Mouse (Mus musculus) heart, embryonic 12.5 days (tissue): ENCODE measurements at regions not wholly inside any gene's neighbourhood (a gene's known extent, or its start where the extent isn't known, plus 50 kb on each side); places are given as distances from the start of the nearest gene placed in this dataset.

ENCODE experiments used
- ATAC-seq: fragments of 200-750 bp; cut with Nextera tagmentation; 2 replicates; pipeline ENCODE4 v1.8.0; 2017; ENCODE audit warnings: moderate TSS enrichment, moderate library complexity; ENCODE audit not compliant: insufficient number of reproducible peaks, low FRiP score
- H3K27ac ChIP-seq: fragments of 300-500 bp; sonication (generic); 2 replicates; pipeline ENCODE4 v1.5.1; 2016; ENCODE audit warnings: mild to moderate bottlenecking, moderate library complexity; ENCODE audit not compliant: poor library complexity, severe bottlenecking
- H3K27me3 ChIP-seq: fragments of 300-500 bp; sonication (generic); replicated peaks from 2 replicates; pipeline ENCODE4 v1.6.1; 2016; ENCODE audit warnings: mild to moderate bottlenecking, moderate library complexity
- H3K36me3 ChIP-seq: fragments of 300-500 bp; sonication (generic); 2 replicates; pipeline ENCODE4 v1.6.1; 2016; ENCODE audit warnings: mild to moderate bottlenecking, moderate library complexity
- H3K4me1 ChIP-seq: fragments of 300-500 bp; sonication (generic); replicated peaks from 2 replicates; pipeline ENCODE4 v1.6.1; 2016; ENCODE audit warnings: mild to moderate bottlenecking
- H3K4me2 ChIP-seq: fragments of 300-500 bp; sonication (generic); 2 replicates; pipeline ENCODE4 v1.6.1; 2016; ENCODE audit warnings: mild to moderate bottlenecking, moderate library complexity
- H3K4me3 ChIP-seq: fragments of 300-500 bp; sonication (generic); 2 replicates; pipeline ENCODE4 v1.5.1; 2016; ENCODE audit warnings: mild to moderate bottlenecking
- H3K9ac ChIP-seq: fragments of 300-500 bp; sonication (generic); 2 replicates; pipeline ENCODE4 v1.6.1; 2016; ENCODE audit warnings: mild to moderate bottlenecking, moderate library complexity
- H3K9me3 ChIP-seq: fragments of 300-500 bp; sonication (generic); replicated peaks from 2 replicates; pipeline ENCODE4 v1.6.1; 2016; ENCODE audit warnings: mild to moderate bottlenecking, moderate library complexity
- WGBS: fragments of 180-500 bp; shearing (Covaris S2); methylation state at CpG from one replicate; pipeline ENCODE4 v1.1.7; 2016; 5-methylcytosine and 5-hydroxymethylcytosine counted together

DNA sequence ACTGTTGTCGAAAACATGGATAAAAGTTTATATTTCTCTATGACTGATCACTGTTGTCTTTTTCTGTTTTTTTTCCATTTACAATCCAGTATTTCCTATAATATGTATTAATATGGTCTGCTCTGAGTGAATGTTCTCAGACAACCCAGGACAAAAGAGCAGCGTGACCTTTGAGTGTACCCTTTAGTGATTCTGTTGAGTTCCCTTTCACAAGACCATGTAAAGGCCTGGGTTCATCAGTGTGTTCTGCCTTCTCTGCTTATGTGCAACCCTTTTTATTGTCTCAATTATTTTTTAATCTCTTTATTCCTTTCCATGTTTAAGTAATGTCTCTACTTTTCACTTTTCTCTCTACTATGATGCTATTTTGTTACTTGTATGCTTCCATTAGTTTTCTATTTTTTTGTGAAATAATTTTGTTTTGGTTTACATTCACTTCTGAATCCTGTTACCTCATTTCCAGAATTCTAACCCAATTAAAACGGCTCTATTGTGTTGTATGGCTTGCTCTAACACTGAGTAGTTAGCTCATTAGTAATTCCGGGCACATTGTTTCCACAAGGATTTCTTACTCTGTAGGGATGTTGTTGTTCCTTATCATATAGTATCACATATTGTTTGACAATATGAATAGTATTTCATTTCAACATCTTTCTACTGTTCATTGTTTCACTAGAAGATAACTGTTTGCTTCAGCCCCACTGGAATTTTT lies 523.9 kb upstream of the Hsf2 start:
- H3K4me2 ChIP-seq: no peak overlapping the region
- no peak overlapping the region for H3K9ac ChIP-seq
- 0 out of 2 replicates have a peak, but pooled peaks cover 3% of the 10 kb centered on the region for H3K4me1 ChIP-seq
- no peak overlapping the region for H3K4me3 ChIP-seq
- H3K27ac ChIP-seq: no peak overlapping the region
- no peaks in the 10 kb centered on the region for H3K27me3 ChIP-seq
- ATAC-seq: no peak
- 78% methylated on average over 4 of the region's 4 CpGs for WGBS
- no peaks in the 10 kb centered on the region for H3K36me3 ChIP-seq
- no peaks in the 10 kb centered on the region for H3K9me3 ChIP-seq

DNA sequence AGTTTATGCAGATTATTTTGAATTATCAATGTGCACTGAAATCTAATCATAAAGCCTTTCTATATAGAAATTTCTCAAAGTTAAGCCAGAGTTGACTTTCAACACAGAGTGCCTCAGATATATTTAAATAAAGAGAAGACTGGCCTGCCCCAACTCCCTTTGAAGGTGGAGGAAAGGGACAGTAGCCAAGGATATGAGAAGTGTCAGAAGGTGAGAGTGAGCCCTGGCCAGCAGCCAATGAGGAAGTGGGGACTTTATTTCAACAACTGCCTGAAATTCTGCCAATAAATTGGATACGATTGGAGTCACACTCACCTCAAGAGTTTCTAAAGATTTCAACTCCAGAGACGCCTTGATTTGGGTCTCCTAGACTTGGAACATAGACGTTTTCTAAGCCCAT lies 523.0 kb upstream of the Hsf2 start:
- Histone ChIP-seq H3K27ac (no peak overlapping the region), H3K9ac (no peak overlapping the region), H3K4me2 (no peak overlapping the region), H3K9me3 (no peaks in the 10 kb centered on the region), H3K36me3 (no peaks in the 10 kb centered on the region), H3K4me1 (0 out of 2 replicates have a peak, but pooled peaks cover 3% of the 10 kb centered on the region), H3K4me3 (no peak overlapping the region), H3K27me3 (no peaks in the 10 kb centered on the region)
- WGBS: 66% methylated on average over 3 of the region's 3 CpGs
- ATAC-seq: no peak

DNA sequence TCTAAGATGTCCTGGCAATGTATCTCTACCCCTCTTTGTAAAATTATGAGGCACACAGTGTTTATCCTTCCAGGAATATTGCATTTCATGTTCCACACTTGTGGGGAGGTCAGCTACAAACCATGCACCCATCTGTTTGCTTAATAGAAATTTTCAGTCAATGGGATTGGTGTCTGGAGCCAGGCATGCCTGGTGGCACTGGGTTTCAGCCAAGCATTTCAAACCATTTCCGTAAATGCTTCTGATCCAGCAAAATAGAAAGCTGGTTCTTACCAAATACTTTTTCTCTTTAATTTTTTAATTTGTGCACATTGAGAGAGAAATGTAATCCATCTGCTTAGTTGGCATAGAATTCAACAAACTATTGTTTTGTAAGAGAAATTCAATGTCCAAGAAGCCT lies 517.3 kb upstream of the Hsf2 start:
- Histone ChIP-seq H3K36me3 (no peaks in the 10 kb centered on the region), H3K4me2 (no peak overlapping the region), H3K4me1 (no peaks in the 10 kb centered on the region), H3K27me3 (no peaks in the 10 kb centered on the region), H3K9me3 (no peaks in the 10 kb centered on the region), H3K27ac (no peak overlapping the region), H3K4me3 (no peak overlapping the region), H3K9ac (no peak overlapping the region)
- no peak for ATAC-seq
- WGBS: 95% methylated on average over 1 of the region's 1 CpGs

DNA sequence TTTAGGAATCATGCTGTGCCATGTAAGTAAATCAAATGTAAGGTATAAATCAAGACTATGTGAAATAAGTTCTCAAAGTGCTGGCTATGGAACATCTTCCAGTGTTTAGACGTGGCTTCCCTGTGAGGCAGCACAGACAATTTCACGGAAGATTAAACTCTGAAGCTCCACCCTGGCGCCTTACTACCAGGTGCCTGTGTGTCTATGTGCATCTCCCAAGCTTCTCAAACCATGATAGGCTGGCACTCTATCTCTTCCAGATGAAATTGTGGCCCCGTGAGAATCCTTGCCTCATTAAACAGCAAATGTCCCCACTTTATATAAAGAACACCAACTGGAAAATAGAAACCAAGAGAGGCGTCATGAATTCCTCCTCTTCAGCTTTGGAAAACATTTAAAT lies 511.4 kb upstream of the Hsf2 start:
- no peaks in the 10 kb centered on the region for H3K4me1 ChIP-seq
- no peak overlapping the region for H3K4me2 ChIP-seq
- H3K27me3 ChIP-seq: no peaks in the 10 kb centered on the region
- WGBS: 88% methylated on average over 5 of the region's 5 CpGs
- no peak overlapping the region for H3K27ac ChIP-seq
- no peak for ATAC-seq
- H3K9ac ChIP-seq: no peak overlapping the region
- H3K9me3 ChIP-seq: no peaks in the 10 kb centered on the region
- no peaks in the 10 kb centered on the region for H3K36me3 ChIP-seq
- H3K4me3 ChIP-seq: no peak overlapping the region

DNA sequence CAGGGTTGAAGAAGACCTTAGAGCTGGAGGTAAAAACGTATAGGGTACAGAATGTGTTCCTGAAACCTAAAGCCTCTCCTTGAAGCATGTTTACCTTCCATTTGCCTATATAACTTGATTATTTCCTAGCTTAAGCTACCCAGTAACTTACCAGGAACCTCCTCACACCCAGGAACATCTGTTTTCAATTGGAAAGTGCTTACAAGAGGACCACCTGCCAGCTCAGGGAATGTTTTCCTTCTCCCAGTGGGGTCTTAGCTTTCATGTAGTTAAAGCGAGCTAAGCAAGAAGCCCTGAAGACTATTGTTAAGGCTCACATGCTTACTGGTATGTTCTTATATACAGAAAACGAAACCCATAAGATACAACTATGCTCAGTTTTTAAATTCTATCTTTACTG lies 506.6 kb upstream of the Hsf2 start:
- H3K4me3 ChIP-seq: no peak overlapping the region
- H3K4me1 ChIP-seq: peaks cover 11% of the 10 kb centered on the region
- ATAC-seq: no peak
- H3K4me2 ChIP-seq: no peak overlapping the region
- no peak overlapping the region for H3K27ac ChIP-seq
- H3K27me3 ChIP-seq: no peaks in the 10 kb centered on the region
- 42% methylated on average over 3 of the region's 3 CpGs for WGBS
- no peak overlapping the region for H3K9ac ChIP-seq
- H3K36me3 ChIP-seq: no peaks in the 10 kb centered on the region
- H3K9me3 ChIP-seq: no peaks in the 10 kb centered on the region

DNA sequence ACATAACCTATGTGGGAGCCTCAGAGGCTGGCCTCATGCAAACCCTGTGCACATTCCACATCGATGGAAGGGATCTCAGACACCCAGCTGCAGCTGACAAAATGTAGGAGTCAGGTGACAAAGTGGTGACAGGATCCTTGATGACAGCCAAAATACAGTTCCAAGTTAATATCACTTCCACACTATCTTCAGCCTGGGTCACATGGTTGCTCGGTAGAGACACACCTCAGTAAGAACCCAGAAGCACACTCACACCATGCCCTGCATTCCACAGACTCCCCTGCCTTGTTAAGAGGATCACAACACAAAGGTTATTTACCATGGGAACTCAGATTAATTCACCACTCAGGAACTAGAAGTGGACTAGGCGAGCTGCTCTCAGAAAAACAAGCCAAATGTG lies 505.4 kb upstream of the Hsf2 start:
- Histone ChIP-seq H3K9me3 (no peaks in the 10 kb centered on the region), H3K27me3 (no peaks in the 10 kb centered on the region), H3K4me2 (0 out of 2 replicates have a peak overlapping the region, but pooled peaks have one; percentile 1), H3K36me3 (no peaks in the 10 kb centered on the region), H3K27ac (peak overlapping the region; percentile 72), H3K9ac (no peak overlapping the region), H3K4me1 (peaks cover 11% of the 10 kb centered on the region), H3K4me3 (no peak overlapping the region)
- peak; percentile 94 for ATAC-seq
- WGBS: 16% methylated on average over 3 of the region's 3 CpGs

DNA sequence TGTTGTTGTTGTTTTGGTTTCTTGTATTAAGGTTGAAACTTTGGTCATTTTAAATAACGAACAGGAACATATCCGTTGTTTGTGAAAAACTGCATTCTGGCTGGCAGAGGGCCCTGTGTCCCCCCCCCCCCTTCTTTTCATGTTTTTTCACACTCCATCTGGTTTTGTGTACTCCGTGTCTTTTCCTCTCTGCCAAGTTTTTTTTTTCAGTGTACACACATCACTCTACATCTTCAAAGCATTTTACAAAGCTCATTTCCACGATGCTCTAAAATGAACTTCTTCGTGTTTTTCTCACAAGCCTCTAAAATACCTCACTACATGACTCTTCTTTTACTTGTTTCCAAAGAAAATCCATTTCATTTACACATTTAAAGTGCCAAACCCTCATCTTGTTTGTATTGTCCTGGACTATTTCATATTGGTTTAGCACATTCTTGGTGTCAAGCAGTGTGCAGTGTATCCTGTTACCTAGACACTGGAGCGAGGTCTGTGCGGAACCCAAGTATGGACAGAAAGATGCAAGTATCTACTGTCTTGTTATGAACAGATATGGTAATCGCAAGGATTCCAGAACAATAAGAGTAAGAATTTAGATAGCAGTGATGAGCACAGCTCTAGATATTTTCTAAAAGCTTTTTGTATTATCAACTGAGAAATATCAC lies 503.5 kb upstream of the Hsf2 start:
- no peak overlapping the region for H3K9ac ChIP-seq
- H3K4me1 ChIP-seq: peaks cover 11% of the 10 kb centered on the region
- no peak overlapping the region for H3K4me3 ChIP-seq
- H3K9me3 ChIP-seq: no peaks in the 10 kb centered on the region
- no peak overlapping the region for H3K27ac ChIP-seq
- no peak for ATAC-seq
- no peak overlapping the region for H3K4me2 ChIP-seq
- 76% methylated on average over 8 of the region's 8 CpGs for WGBS
- H3K36me3 ChIP-seq: no peaks in the 10 kb centered on the region
- H3K27me3 ChIP-seq: no peaks in the 10 kb centered on the region

DNA sequence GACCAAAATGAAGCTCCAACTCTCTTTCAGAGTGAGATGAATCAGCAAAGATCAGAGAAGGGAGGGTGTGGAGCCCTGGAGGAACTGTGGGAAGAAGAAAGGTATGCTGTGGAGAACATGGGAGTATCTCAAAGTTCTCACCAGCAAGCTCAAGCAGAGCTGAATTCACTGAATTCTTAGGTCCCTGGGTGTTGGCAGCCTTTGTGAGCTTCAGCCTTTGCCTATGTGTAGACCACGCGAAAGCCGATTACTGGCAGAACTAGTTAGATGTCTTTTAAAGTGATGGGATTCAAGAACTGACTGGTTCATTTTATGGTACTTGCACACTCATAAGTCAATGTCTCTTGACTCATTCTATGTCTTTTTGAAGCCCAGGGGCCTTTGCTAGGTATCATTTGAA lies 491.2 kb upstream of the Hsf2 start:
- no peak overlapping the region for H3K4me2 ChIP-seq
- 81% methylated on average over 3 of the region's 3 CpGs for WGBS
- no peak overlapping the region for H3K9ac ChIP-seq
- H3K27ac ChIP-seq: no peak overlapping the region
- no peaks in the 10 kb centered on the region for H3K36me3 ChIP-seq
- no peaks in the 10 kb centered on the region for H3K9me3 ChIP-seq
- ATAC-seq: no peak
- no peak overlapping the region for H3K4me3 ChIP-seq
- no peaks in the 10 kb centered on the region for H3K27me3 ChIP-seq
- no peaks in the 10 kb centered on the region for H3K4me1 ChIP-seq

DNA sequence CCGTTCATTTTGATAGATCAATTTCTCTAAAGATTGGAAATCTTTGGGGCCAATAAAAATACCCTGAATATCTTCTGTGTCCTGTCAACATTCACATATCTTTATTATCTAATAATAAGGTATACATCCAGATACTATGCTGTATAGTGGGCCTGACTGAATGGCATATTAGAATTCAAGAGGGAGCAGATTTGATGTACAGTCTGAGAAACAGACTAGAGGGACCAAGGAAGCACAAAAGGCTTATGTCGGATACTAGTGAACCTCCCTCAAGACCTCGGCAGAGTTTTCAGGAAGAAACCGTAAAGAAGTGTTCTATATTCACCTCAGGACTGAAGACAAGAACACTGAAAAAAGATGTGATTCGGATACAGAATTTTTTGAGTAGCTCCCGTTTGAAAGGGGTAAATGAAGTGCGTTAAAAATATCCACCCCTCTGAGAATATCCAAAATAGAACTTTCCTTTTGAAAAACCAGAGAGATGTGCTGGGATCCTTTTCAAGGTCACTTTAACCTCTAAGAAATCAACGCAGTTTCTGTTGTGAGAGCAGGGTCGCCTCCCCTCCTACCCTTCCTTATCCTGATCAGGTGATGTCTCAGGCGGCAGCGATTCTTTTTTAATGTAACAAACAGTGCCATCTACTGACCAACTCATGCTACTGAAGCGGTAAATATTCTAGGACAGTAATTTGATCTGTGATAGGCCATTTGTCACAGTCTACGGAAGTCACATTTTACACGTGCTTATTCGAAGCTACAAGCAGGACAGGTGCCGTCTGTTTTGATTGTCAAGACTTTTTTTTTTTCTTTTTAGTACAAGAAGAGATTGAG lies 485.1 kb upstream of the Hsf2 start:
- Histone ChIP-seq H3K36me3 (no peaks in the 10 kb centered on the region), H3K27ac (no peak overlapping the region), H3K9me3 (no peaks in the 10 kb centered on the region), H3K27me3 (no peaks in the 10 kb centered on the region), H3K4me2 (peak overlapping the region; percentile 28; the same call in 1 of the 2 replicates), H3K4me1 (no peaks in the 10 kb centered on the region), H3K4me3 (no peak overlapping the region), H3K9ac (no peak overlapping the region; the same call in 1 of the 2 replicates)
- peak; percentile 36; the same call in 1 of the 2 replicates for ATAC-seq
- WGBS: 24% methylated on average over 16 of the region's 16 CpGs

DNA sequence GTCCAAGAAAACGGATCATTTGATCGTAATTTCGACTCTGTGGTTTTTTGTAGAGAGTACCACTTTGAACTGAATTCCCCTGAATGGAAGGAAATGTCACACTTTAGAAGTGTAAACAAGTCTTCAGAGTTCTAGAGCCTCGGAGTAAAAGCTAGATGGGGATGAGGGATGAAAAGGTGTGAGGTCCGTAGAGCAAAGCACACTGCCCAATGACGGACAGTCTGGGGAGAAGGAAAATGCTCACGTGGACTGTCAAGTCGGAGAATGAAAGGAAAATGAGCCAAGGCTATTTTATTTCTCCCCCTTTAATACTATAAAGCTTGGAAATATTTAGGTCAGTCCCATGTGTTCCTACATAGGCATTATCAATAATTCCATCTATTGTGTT lies 484.5 kb upstream of the Hsf2 start:
- Histone ChIP-seq H3K9me3 (no peaks in the 10 kb centered on the region), H3K27me3 (no peaks in the 10 kb centered on the region), H3K9ac (no peak overlapping the region), H3K36me3 (no peaks in the 10 kb centered on the region), H3K4me1 (no peaks in the 10 kb centered on the region), H3K27ac (no peak overlapping the region), H3K4me3 (no peak overlapping the region), H3K4me2 (no peak overlapping the region)
- 62% methylated on average over 8 of the region's 8 CpGs for WGBS
- ATAC-seq: no peak

DNA sequence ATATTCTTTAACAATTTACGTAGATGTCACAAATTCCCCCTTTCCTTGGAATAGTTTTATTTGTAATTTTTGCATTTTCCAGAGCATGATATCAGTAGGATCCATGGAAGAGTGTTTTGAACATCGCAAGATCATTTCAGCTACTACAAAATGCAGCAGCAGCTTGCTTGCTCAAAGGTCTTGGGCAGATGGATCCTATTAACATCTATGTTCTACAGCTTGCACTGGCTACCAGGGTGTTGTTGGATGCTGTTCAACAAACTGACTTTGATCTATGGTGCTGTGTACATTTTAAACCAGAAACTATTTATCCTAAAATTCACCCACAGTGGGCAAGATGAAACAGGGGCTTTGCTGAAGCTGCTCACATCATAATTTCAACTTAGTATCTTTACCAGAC lies 448.5 kb upstream of the Hsf2 start:
- no peaks in the 10 kb centered on the region for H3K9me3 ChIP-seq
- H3K9ac ChIP-seq: no peak overlapping the region
- no peaks in the 10 kb centered on the region for H3K27me3 ChIP-seq
- no peak overlapping the region for H3K4me3 ChIP-seq
- H3K4me2 ChIP-seq: no peak overlapping the region
- no peak overlapping the region for H3K27ac ChIP-seq
- 81% methylated on average over 2 of the region's 2 CpGs for WGBS
- no peak for ATAC-seq
- no peaks in the 10 kb centered on the region for H3K36me3 ChIP-seq
- no peaks in the 10 kb centered on the region for H3K4me1 ChIP-seq
